Mouse (Mus musculus) cerebellum, adult 2 months (tissue): ENCODE measurements around the gene Cmah. TPM values are rescaled to one million over a fixed set of nuclear protein-coding genes. Genes with fewer than 3 reads are reported as not detected.

ENCODE experiments used
- DNase-seq, 2 experiments: peaks; one replicate each; pipeline ENCODE4 v3.0.0; 2021
- H3K27ac ChIP-seq: fragments of 200-500 bp; 2 replicates; pipeline ENCODE4 v1.5.1; 2012; ENCODE audit warnings: low read length, control low read depth, inconsistent platforms; ENCODE audit not compliant: insufficient read depth
- H3K27me3 ChIP-seq: fragments of 200-500 bp; 2 replicates; pipeline ENCODE4 v1.6.1; 2012; ENCODE audit warnings: inconsistent platforms, mild to moderate bottlenecking, low read length, moderate library complexity; ENCODE audit not compliant: control insufficient read depth, insufficient read depth
- H3K4me1 ChIP-seq: fragments of 200-500 bp; 2 replicates; pipeline ENCODE4 v1.6.1; 2011; ENCODE audit warnings: low read length; ENCODE audit not compliant: control insufficient read depth, insufficient read depth
- H3K4me3 ChIP-seq: fragments of 200-500 bp; replicated peaks from 2 replicates; pipeline ENCODE3; 2011; ENCODE audit warnings: mild to moderate bottlenecking, low read depth, low read length, control low read depth; ENCODE audit not compliant: insufficient read depth
- CTCF ChIP-seq: fragments of 200-500 bp; IDR thresholded peaks from 2 replicates; pipeline ENCODE4 v1.5.1; 2011; ENCODE audit warnings: low read depth, mild to moderate bottlenecking, control low read depth, low read length, moderate library complexity, borderline replicate concordance; ENCODE audit not compliant: insufficient read depth
- POLR2A ChIP-seq: fragments of 200-500 bp; IDR thresholded peaks from 2 replicates; pipeline ENCODE4 v1.6.1; 2011; ENCODE audit warnings: low read length, control low read depth, borderline replicate concordance; ENCODE audit not compliant: insufficient read depth
- WGBS: fragments of 180-500 bp; shearing (Covaris S2); methylation state at CpG from one replicate; pipeline ENCODE4 v1.1.7; 2018; 5-methylcytosine and 5-hydroxymethylcytosine counted together
- polyA plus RNA-seq: library from polyadenylated mRNA; depleted of rRNA; stranded (reverse); fragments of >200 nt; gene quantifications from 2 replicates; pipeline ENCODE4 v1.2.3, GENCODE M21; 2012

Cmah gene
- polyA plus RNA-seq, 1 experiment, result 0.05 TPM

GRCm38 (mm10) chr13:24430215-24430614, 103.0 kb downstream of the Cmah start:
- H3K27ac ChIP-seq, result no peak overlapping the region
- no peaks in the 10 kb centered on the region for H3K27me3 ChIP-seq
- H3K4me3 ChIP-seq, result no peak overlapping the region
- H3K4me1 ChIP-seq, result no peaks in the 10 kb centered on the region
- no peak for DNase-seq
- TF ChIP-seq POLR2A (no peak), CTCF (no peak)
- 80% methylated on average over 5 of the region's 5 CpGs for WGBS

- Histone ChIP-seq H3K4me3 (no peak overlapping the region), H3K4me1 (no peaks in the 10 kb centered on the region), H3K27ac (no peak overlapping the region), H3K27me3 (no peaks in the 10 kb centered on the region)
- TF ChIP-seq CTCF, result no peak
- TF ChIP-seq POLR2A, result no peak
- no peak for DNase-seq
- WGBS, result 79% methylated on average over 3 of the region's 3 CpGs
Measured at GRCm38 (mm10) chr13:24431593-24431992, 104.4 kb downstream of the Cmah start.

- H3K27me3 ChIP-seq, result no peaks in the 10 kb centered on the region
- no peak for TF ChIP-seq POLR2A
- H3K4me3 ChIP-seq, result no peak overlapping the region
- H3K27ac ChIP-seq, result no peak overlapping the region
- WGBS, result 74% methylated on average over 6 of the region's 6 CpGs
- H3K4me1 ChIP-seq, result no peaks in the 10 kb centered on the region
- no peak for DNase-seq
Measured at GRCm38 (mm10) chr13:24442272-24442671, 115.1 kb downstream of the Cmah start.

GRCm38 (mm10) chr13:24443763-24444347, 116.7 kb downstream of the Cmah start:
- H3K27ac ChIP-seq, result no peak overlapping the region
- 75% methylated on average over 4 of the region's 4 CpGs for WGBS
- DNase-seq, result no peak
- no peaks in the 10 kb centered on the region for H3K4me1 ChIP-seq
- H3K4me3 ChIP-seq, result no peak overlapping the region
- no peaks in the 10 kb centered on the region for H3K27me3 ChIP-seq
- no peak for TF ChIP-seq POLR2A
- no peak for TF ChIP-seq CTCF

GRCm38 (mm10) chr13:24444709-24445108, 117.5 kb downstream of the Cmah start:
- H3K4me1 ChIP-seq, result no peaks in the 10 kb centered on the region
- TF ChIP-seq CTCF, result no peak
- TF ChIP-seq POLR2A, result no peak
- H3K27ac ChIP-seq, result no peak overlapping the region
- no peaks in the 10 kb centered on the region for H3K27me3 ChIP-seq
- no peak overlapping the region for H3K4me3 ChIP-seq
- 72% methylated on average over 4 of the region's 4 CpGs for WGBS
- no peak for DNase-seq

- H3K27me3 ChIP-seq, result no peaks in the 10 kb centered on the region
- TF ChIP-seq POLR2A (no peak), CTCF (no peak)
- WGBS, result 93% methylated on average over 3 of the region's 3 CpGs
- H3K27ac ChIP-seq, result no peak overlapping the region
- no peak for DNase-seq
- H3K4me1 ChIP-seq, result no peaks in the 10 kb centered on the region
- no peak overlapping the region for H3K4me3 ChIP-seq
Measured at GRCm38 (mm10) chr13:24445166-24445565, 118.0 kb downstream of the Cmah start.

GRCm38 (mm10) chr13:24446081-24446480, 118.9 kb downstream of the Cmah start:
- TF ChIP-seq CTCF (no peak), POLR2A (no peak)
- Histone ChIP-seq H3K27me3 (no peaks in the 10 kb centered on the region), H3K4me1 (no peaks in the 10 kb centered on the region), H3K27ac (no peak overlapping the region), H3K4me3 (no peak overlapping the region)
- 91% methylated on average over 4 of the region's 4 CpGs for WGBS
- no peak for DNase-seq

- no peaks in the 10 kb centered on the region for H3K4me1 ChIP-seq
- no peak overlapping the region for H3K27ac ChIP-seq
- WGBS, result 48% methylated on average over 5 of the region's 5 CpGs
- TF ChIP-seq POLR2A (no peak), CTCF (no peak)
- H3K4me3 ChIP-seq, result no peak overlapping the region
- H3K27me3 ChIP-seq, result no peaks in the 10 kb centered on the region
- no peak for DNase-seq
Measured at GRCm38 (mm10) chr13:24447043-24447442, 119.8 kb downstream of the Cmah start.
